Mouse (Mus musculus) ovary, postnatal 14 days (tissue): ENCODE data around the gene Gm4744.
"Not testable (repeated sequence)": the region's sequence is repeated elsewhere in the genome, so short reads cannot be mapped to it uniquely, and the experiment has no call there.

ENCODE experiments used
- DNase-seq: peaks from one replicate; pipeline ENCODE4 v3.0.0; 2022; ENCODE audit warnings: low spot score

The Gm4744 gene

GRCm38 (mm10) chr6:40951770-40952169 lies at the start of gene Gm4744:
Gm4744 (minus strand) TSS chr6:40951870.
- DNase-seq, result no peak

- DNase-seq, result not testable (repeated sequence)
Measured at GRCm38 (mm10) chr6:40999379-40999778, 47.7 kb upstream of the Gm4744 start, which contains the start of gene Gm2663. Gm2663 (minus strand) TSS chr6:40999479.

- DNase-seq, result not testable (repeated sequence)
Measured at GRCm38 (mm10) chr6:40964454-40964853, 12.8 kb upstream of the Gm4744 start, which contains the start of gene 1810009J06Rik. 1810009J06Rik (plus strand) TSS chr6:40964754.

DNA sequence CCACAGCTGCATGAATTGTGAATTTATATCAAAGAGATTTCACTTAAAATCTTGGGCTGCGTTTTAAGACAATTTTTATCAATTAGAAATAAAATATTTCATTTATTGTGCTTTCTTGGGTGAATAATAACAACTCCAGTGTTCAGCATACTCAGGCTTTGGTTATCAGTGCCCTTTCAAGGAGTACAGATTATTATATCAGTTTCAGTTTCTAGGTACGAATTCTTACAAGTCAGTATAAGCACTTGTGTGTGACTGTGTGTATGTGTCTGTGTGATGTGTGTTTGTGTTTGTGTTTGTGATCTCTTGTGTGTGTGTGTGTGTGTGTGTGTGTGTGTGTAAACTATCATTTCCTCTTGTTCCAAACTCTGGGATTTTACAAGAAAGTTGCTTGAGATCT lies 2.0 kb upstream of the Gm4744 start:
- no peak for DNase-seq

DNA sequence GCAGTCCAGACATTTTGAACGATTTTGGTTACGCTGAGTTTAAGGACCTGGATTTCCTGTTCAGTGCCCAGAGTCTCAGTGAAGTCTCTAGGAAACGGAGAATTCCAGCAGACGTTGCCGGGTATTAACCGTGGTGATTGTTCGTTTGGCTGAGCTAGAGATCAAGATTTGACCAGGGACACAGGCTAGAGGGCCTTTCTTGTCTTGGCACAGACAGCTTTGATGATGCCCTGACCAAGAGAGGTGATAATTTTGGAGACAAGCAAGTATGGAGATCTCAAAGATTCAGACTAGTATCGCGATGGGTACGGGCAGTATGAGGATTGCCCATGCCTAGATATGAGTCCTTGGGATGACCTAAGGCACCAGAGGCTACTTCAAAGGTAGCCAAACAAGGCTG lies 11.2 kb downstream of the Gm4744 start, which contains the start of gene 1700074P13Rik:
TSS of gene 1700074P13Rik (minus strand) at position 101 of the 400 bp plus-strand sequence.
- DNase-seq, result no peak

GRCm38 (mm10) chr6:40919954-40920353 lies 31.7 kb downstream of the Gm4744 start:
- no peak for DNase-seq

DNA sequence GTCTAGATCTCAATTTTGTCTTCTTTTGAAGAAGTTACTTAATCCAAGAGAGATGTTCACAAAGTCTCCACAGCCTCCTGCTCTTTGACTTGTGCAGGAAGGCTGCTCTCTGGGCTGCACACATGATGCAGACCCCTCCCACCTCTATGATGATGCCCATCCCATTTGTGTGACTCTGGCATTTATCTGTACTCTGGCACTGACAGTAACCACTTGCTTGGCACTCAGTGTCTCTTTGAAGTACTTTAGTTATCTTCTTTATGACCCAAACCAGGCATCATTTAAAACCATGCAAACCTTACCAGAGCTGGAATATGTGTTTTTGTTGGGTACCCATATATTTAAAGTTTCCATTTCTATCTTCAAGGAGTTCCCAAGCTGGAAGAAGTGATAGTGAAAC lies 51.4 kb downstream of the Gm4744 start, which contains the start of gene Prss58:
TSS of gene Prss58 (minus strand) at position 101 of the 400 bp plus-strand sequence.
- DNase-seq, result no peak
